ENCODE assay signal across 18 mouse cellular contexts in genomic region chr14:8114756-8115155, GRCm38 (mm10).
"Had no signal": no experiment of that assay in that cellular context is flagged by ENCODE, and none has a peak within 500 bp of the region (broad histone marks: within the 10 kb centered on the region; RNA-seq: fewer than 3 reads in every experiment).

No protein-coding gene starts in this region.

- H3K4me3 ChIP-seq: kidney, embryonic 15.5 days; limb, embryonic 12.5 days; limb, embryonic 15.5 days; liver, embryonic 12.5 days; liver, embryonic 15.5 days; stomach, embryonic 15.5 days had no signal

- H3K27me3 ChIP-seq: kidney, embryonic 15.5 days; limb, embryonic 12.5 days; limb, embryonic 15.5 days; liver, embryonic 12.5 days; liver, embryonic 15.5 days; stomach, embryonic 15.5 days had no signal

- DNase-seq: kidney, adult 18-20 months; kidney, postnatal 10 days; kidney, postnatal 36 days; left cerebral cortex, postnatal 4 days; lung, adult 2 months; lung, postnatal 14 days; lung, postnatal 4 days; midbrain, embryonic 14.5 days; right cerebral cortex, adult 18-20 months; right cerebral cortex, postnatal 14 days; right cerebral cortex, postnatal 4 days; thymus, postnatal 25 days had no signal

- H3K36me3 ChIP-seq: kidney, embryonic 15.5 days; limb, embryonic 12.5 days; limb, embryonic 15.5 days; liver, embryonic 12.5 days; liver, embryonic 15.5 days; stomach, embryonic 15.5 days had no signal

- H3K4me1 ChIP-seq: limb, embryonic 12.5 days; limb, embryonic 15.5 days; liver, embryonic 12.5 days; liver, embryonic 15.5 days; stomach, embryonic 15.5 days had no signal

- H3K27ac ChIP-seq: kidney, embryonic 15.5 days; limb, embryonic 12.5 days; limb, embryonic 15.5 days; liver, embryonic 12.5 days; liver, embryonic 15.5 days; stomach, embryonic 15.5 days had no signal
